Mouse (Mus musculus) embryonic facial prominence, embryonic 11.5 days (tissue): Measurements from ENCODE around the gene P2ry6. TPM values are rescaled to one million over a fixed set of nuclear protein-coding genes. Genes with fewer than 3 reads are reported as not detected.

Source experiments
- ATAC-seq: fragments of 200-750 bp; cut with Nextera tagmentation; replicated peaks from 2 replicates; pipeline ENCODE4 v1.8.0; 2017; ENCODE audit warnings: low read depth; ENCODE audit not compliant: insufficient number of reproducible peaks, low FRiP score, low TSS enrichment
- DNase-seq: peaks from one replicate; pipeline ENCODE4 v3.0.0-alpha.2; 2015; ENCODE audit warnings: low spot score
- H3K27ac ChIP-seq: fragments of 300-500 bp; sonication (generic); replicated peaks from 2 replicates; pipeline ENCODE4 v1.5.1; 2014; ENCODE audit warnings: mild to moderate bottlenecking, low read depth, low read length, control low read depth
- H3K27me3 ChIP-seq: fragments of 300-500 bp; sonication (generic); 2 replicates; pipeline ENCODE4 v1.6.1; 2014; ENCODE audit warnings: mild to moderate bottlenecking, low read length, moderate library complexity, mixed read lengths; ENCODE audit not compliant: control insufficient read depth, insufficient read depth
- H3K36me3 ChIP-seq: fragments of 300-500 bp; sonication (generic); replicated peaks from 2 replicates; pipeline ENCODE4 v1.6.1; 2014; ENCODE audit warnings: low read depth, mild to moderate bottlenecking, low read length, moderate library complexity, mixed read lengths; ENCODE audit not compliant: control insufficient read depth, insufficient read depth
- H3K4me1 ChIP-seq: fragments of 300-500 bp; sonication (generic); 2 replicates; pipeline ENCODE4 v1.6.1; 2014; ENCODE audit warnings: low read length, mixed read lengths; ENCODE audit not compliant: control insufficient read depth, insufficient read depth
- H3K4me2 ChIP-seq: fragments of 300-500 bp; sonication (generic); 2 replicates; pipeline ENCODE4 v1.6.1; 2014; ENCODE audit warnings: low read depth, mild to moderate bottlenecking, control low read depth, low read length, moderate library complexity
- H3K4me3 ChIP-seq: fragments of 300-500 bp; sonication (generic); 2 replicates; pipeline ENCODE4 v1.5.1; 2014; ENCODE audit warnings: low read depth, low read length, control low read depth
- H3K9ac ChIP-seq: fragments of 300-500 bp; sonication (generic); replicated peaks from 2 replicates; pipeline ENCODE4 v1.6.1; 2014; ENCODE audit warnings: mild to moderate bottlenecking, control low read depth, low read length
- H3K9me3 ChIP-seq: fragments of 300-500 bp; sonication (generic); replicated peaks from 2 replicates; pipeline ENCODE4 v1.6.1; 2016; ENCODE audit warnings: mild to moderate bottlenecking, low read length, inconsistent platforms, mixed read lengths; ENCODE audit not compliant: control insufficient read depth
- WGBS: fragments of 180-500 bp; shearing (Covaris S2); extraction: QIAGEN DNeasy Blood & Tissue Kit; methylation state at CpG from one replicate; pipeline ENCODE4 v1.1.7; 2014; 5-methylcytosine and 5-hydroxymethylcytosine counted together
- polyA plus RNA-seq: library from polyadenylated mRNA; unstranded; fragments of >200 nt; fragmentation: Nextera tagmentation; extraction: Ambion mirVana; gene quantifications from 2 replicates; pipeline ENCODE4 v1.2.1, GENCODE M21; 2014

P2ry6 gene
- polyA plus RNA-seq, 1 experiment from 2014 or later, result 1.8 TPM

GRCm38 (mm10) chr7:100995951-100996350 lies 21.5 kb upstream of the P2ry6 start:
- H3K4me3 ChIP-seq, result no peak overlapping the region
- H3K9me3 ChIP-seq, result no peaks in the 10 kb centered on the region
- ATAC-seq (no peak), DNase-seq (no peak)
- no peaks in the 10 kb centered on the region for H3K36me3 ChIP-seq
- H3K4me1 ChIP-seq, result no peaks in the 10 kb centered on the region
- H3K27me3 ChIP-seq, result no peaks in the 10 kb centered on the region
- H3K27ac ChIP-seq, result no peak overlapping the region
- H3K4me2 ChIP-seq, result no peak overlapping the region
- 90% methylated on average over 3 of the region's 3 CpGs for WGBS
- H3K9ac ChIP-seq, result no peak overlapping the region

GRCm38 (mm10) chr7:100995260-100995864 lies 20.9 kb upstream of the P2ry6 start:
- H3K9me3 ChIP-seq, result no peaks in the 10 kb centered on the region
- H3K27ac ChIP-seq, result no peak overlapping the region
- H3K4me3 ChIP-seq, result no peak overlapping the region
- no peak overlapping the region for H3K4me2 ChIP-seq
- no peak overlapping the region for H3K9ac ChIP-seq
- DNase-seq (no peak), ATAC-seq (no peak)
- H3K27me3 ChIP-seq, result no peaks in the 10 kb centered on the region
- no peaks in the 10 kb centered on the region for H3K4me1 ChIP-seq
- no peaks in the 10 kb centered on the region for H3K36me3 ChIP-seq
- 89% methylated on average over 7 of the region's 7 CpGs for WGBS

- no peaks in the 10 kb centered on the region for H3K27me3 ChIP-seq
- H3K4me2 ChIP-seq, result no peak overlapping the region
- WGBS, result 54% methylated on average over 4 of the region's 4 CpGs
- H3K9ac ChIP-seq, result no peak overlapping the region
- H3K4me3 ChIP-seq, result no peak overlapping the region
- H3K4me1 ChIP-seq, result no peaks in the 10 kb centered on the region
- ATAC-seq, result no peak
- H3K9me3 ChIP-seq, result no peaks in the 10 kb centered on the region
- DNase-seq, result no peak
- no peaks in the 10 kb centered on the region for H3K36me3 ChIP-seq
- no peak overlapping the region for H3K27ac ChIP-seq
These were observed 18.7 kb upstream of the P2ry6 start for GRCm38 (mm10) chr7:100993166-100993565.

- no peak for ATAC-seq
- no peak for DNase-seq
- Histone ChIP-seq H3K4me2 (no peak overlapping the region), H3K9ac (no peak overlapping the region), H3K27ac (no peak overlapping the region), H3K36me3 (no peaks in the 10 kb centered on the region), H3K4me1 (no peaks in the 10 kb centered on the region), H3K9me3 (no peaks in the 10 kb centered on the region), H3K27me3 (no peaks in the 10 kb centered on the region), H3K4me3 (no peak overlapping the region)
- 85% methylated on average over 3 of the region's 3 CpGs for WGBS
These were observed 17.5 kb upstream of the P2ry6 start for GRCm38 (mm10) chr7:100991972-100992371.

GRCm38 (mm10) chr7:100990636-100991311 lies 16.3 kb upstream of the P2ry6 start:
- ATAC-seq, result no peak
- H3K4me2 ChIP-seq, result no peak overlapping the region
- no peak for DNase-seq
- no peak overlapping the region for H3K27ac ChIP-seq
- H3K4me1 ChIP-seq, result no peaks in the 10 kb centered on the region
- no peaks in the 10 kb centered on the region for H3K27me3 ChIP-seq
- H3K4me3 ChIP-seq, result no peak overlapping the region
- H3K9me3 ChIP-seq, result no peaks in the 10 kb centered on the region
- 47% methylated on average over 9 of the region's 9 CpGs for WGBS
- H3K36me3 ChIP-seq, result no peaks in the 10 kb centered on the region
- no peak overlapping the region for H3K9ac ChIP-seq

- WGBS, result 14% methylated on average over 9 of the region's 9 CpGs
- no peaks in the 10 kb centered on the region for H3K27me3 ChIP-seq
- ATAC-seq (no peak), DNase-seq (peak; percentile 82)
- no peak overlapping the region for H3K4me3 ChIP-seq
- H3K36me3 ChIP-seq, result no peaks in the 10 kb centered on the region
- no peak overlapping the region for H3K27ac ChIP-seq
- H3K9ac ChIP-seq, result no peak overlapping the region
- no peak overlapping the region for H3K4me2 ChIP-seq
- no peaks in the 10 kb centered on the region for H3K9me3 ChIP-seq
- H3K4me1 ChIP-seq, result peaks cover 5% of the 10 kb centered on the region
These were observed 13.6 kb upstream of the P2ry6 start for GRCm38 (mm10) chr7:100988092-100988491.

- no peaks in the 10 kb centered on the region for H3K27me3 ChIP-seq
- DNase-seq (peak; percentile 40), ATAC-seq (peak; percentile 56)
- peaks cover 5% of the 10 kb centered on the region for H3K4me1 ChIP-seq
- no peaks in the 10 kb centered on the region for H3K9me3 ChIP-seq
- 40% methylated on average over 21 of the region's 21 CpGs for WGBS
- no peaks in the 10 kb centered on the region for H3K36me3 ChIP-seq
- H3K27ac ChIP-seq, result no peak overlapping the region
- peak overlapping the region; percentile 5 for H3K4me2 ChIP-seq
- H3K4me3 ChIP-seq, result no peak overlapping the region
- H3K9ac ChIP-seq, result no peak overlapping the region
These were observed 10.3 kb upstream of the P2ry6 start for GRCm38 (mm10) chr7:100984452-100985395.
